Mouse (Mus musculus) MEL (cell line): Measurements from ENCODE around the gene Dyrk1b.
"Not testable (repeated sequence)": the region's sequence is repeated elsewhere in the genome, so short reads cannot be mapped to it uniquely, and the experiment has no call there.

Source experiments
- CTCF ChIP-seq, 3 experiments: IDR thresholded peaks in 2 of 3; conservative IDR thresholded peaks in 1 of 3; 2 replicates each; pipeline ENCODE4 v1.5.1; 2011 to 2012; ENCODE audit warnings: low read length in 3 of 3, low read depth in 2 of 3, mild to moderate bottlenecking in 2 of 3, improper control_type of control experiment in 1 of 3, inconsistent platforms in 1 of 3, mixed read lengths in 1 of 3, moderate library complexity in 1 of 3; ENCODE audit not compliant: control insufficient read depth in 1 of 3, insufficient read depth in 1 of 3, poor library complexity in 1 of 3, severe bottlenecking in 1 of 3
- MAZ ChIP-seq: IDR thresholded peaks from 2 replicates; pipeline ENCODE4 v1.6.1; 2012; ENCODE audit warnings: low read depth, mild to moderate bottlenecking, inconsistent platforms, low read length, improper control_type of control experiment
- MXI1 ChIP-seq: IDR thresholded peaks from 2 replicates; pipeline ENCODE4 v1.6.1; 2011; ENCODE audit warnings: mild to moderate bottlenecking, low read depth, low read length, improper control_type of control experiment
- NELFE ChIP-seq: IDR thresholded peaks from 2 replicates; pipeline ENCODE4 v1.6.1; 2011; ENCODE audit warnings: low read depth, low read length, improper control_type of control experiment
- POLR2A ChIP-seq, 2 experiments: IDR thresholded peaks; 2 replicates each; pipeline ENCODE4 v1.6.1; 2011 to 2012; ENCODE audit warnings: low read length in 2 of 2, mild to moderate bottlenecking in 2 of 2, control low read depth in 1 of 2, improper control_type of control experiment in 1 of 2, low read depth in 1 of 2, moderate library complexity in 1 of 2; ENCODE audit not compliant: control insufficient read depth in 1 of 2, insufficient read depth in 1 of 2, poor library complexity in 1 of 2
- ZC3H11A ChIP-seq: IDR thresholded peaks from 2 replicates; pipeline ENCODE4 v1.6.1; 2012; ENCODE audit warnings: low read depth, mild to moderate bottlenecking, inconsistent platforms, low read length, improper control_type of control experiment
- ZNF384 ChIP-seq: IDR thresholded peaks from 2 replicates; pipeline ENCODE4 v1.6.1; 2012; ENCODE audit warnings: low read depth, mild to moderate bottlenecking, inconsistent platforms, low read length, improper control_type of control experiment

GRCm38 (mm10) chr7:28153595-28153994 is 25.7 kb upstream of the Dyrk1b start:
- TF ChIP-seq ZNF384; POLR2A (IDR thresholded peaks at IDR 0.05; ENCODE audit: control insufficient read depth in 1 of 2, insufficient read depth in 1 of 2, low read depth in 1 of 2, low read length in 2 of 2, poor library complexity in 1 of 2); CTCF (IDR thresholded peaks at IDR 0.05 in 2 of 3, conservative IDR thresholded peaks at IDR 0.05 in 1 of 3; ENCODE audit: control insufficient read depth in 1 of 3, insufficient read depth in 1 of 3, low read depth in 2 of 3, low read length in 3 of 3, poor library complexity in 1 of 3, severe bottlenecking in 1 of 3); MAZ; MXI1; NELFE; ZC3H11A: not testable (repeated sequence)
